Mouse (Mus musculus): Measurements from ENCODE around the gene Bfar.
"Not testable (repeated sequence)": the region's sequence is repeated elsewhere in the genome, so short reads cannot be mapped to it uniquely, and the experiment has no call there.

Gene Bfar

GRCm38 (mm10) chr16:13671685-13672385 is at the start of gene Bfar, which contains the start of gene 3110001I22Rik:
Bfar (plus strand) TSS chr16:13671858.
3110001I22Rik (plus strand) TSS chr16:13671929.
- peak; percentile 89 for DNase-seq (ENCODE audit: low read depth, low spot score)

- no peak for DNase-seq (ENCODE audit: low read depth, low spot score)
Measured at GRCm38 (mm10) chr16:13628345-13628744, 43.3 kb upstream of the Bfar start.

- not testable (repeated sequence) for DNase-seq (ENCODE audit: low read depth, low spot score)
Measured at GRCm38 (mm10) chr16:13638198-13638597, 33.5 kb upstream of the Bfar start.

GRCm38 (mm10) chr16:13639508-13639907 is 32.1 kb upstream of the Bfar start:
- no peak for DNase-seq (ENCODE audit: low read depth, low spot score)

- no peak for DNase-seq (ENCODE audit: low read depth, low spot score)
Measured at GRCm38 (mm10) chr16:13640064-13640463, 31.6 kb upstream of the Bfar start.

- DNase-seq (ENCODE audit: low read depth, low spot score), result no peak
Measured at GRCm38 (mm10) chr16:13644474-13644873, 27.2 kb upstream of the Bfar start.

- no peak for DNase-seq (ENCODE audit: low read depth, low spot score)
Measured at GRCm38 (mm10) chr16:13645930-13646329, 25.7 kb upstream of the Bfar start.

GRCm38 (mm10) chr16:13658886-13659285 is 12.8 kb upstream of the Bfar start:
- DNase-seq (ENCODE audit: low read depth, low spot score), result no peak

- no peak for DNase-seq (ENCODE audit: low read depth, low spot score)
Measured at GRCm38 (mm10) chr16:13660736-13661135, 10.9 kb upstream of the Bfar start.

GRCm38 (mm10) chr16:13667878-13668343 is 3.7 kb upstream of the Bfar start, which contains the start of gene Parn:
Parn (minus strand) TSS chr16:13668170.
- peak; percentile 79 for DNase-seq (ENCODE audit: low read depth, low spot score)

GRCm38 (mm10) chr16:13668402-13669108 is 3.1 kb upstream of the Bfar start:
- DNase-seq (ENCODE audit: low read depth, low spot score), result no peak

GRCm38 (mm10) chr16:13669282-13669681 is 2.4 kb upstream of the Bfar start:
- DNase-seq (ENCODE audit: low read depth, low spot score), result no peak

- not testable (repeated sequence) for DNase-seq (ENCODE audit: low read depth, low spot score)
Measured at GRCm38 (mm10) chr16:13670896-13671295, 762 bp upstream of the Bfar start.

- no peak for DNase-seq (ENCODE audit: low read depth, low spot score)
Measured at GRCm38 (mm10) chr16:13672386-13672898, 784 bp downstream of the Bfar start.

GRCm38 (mm10) chr16:13673114-13673513 is 1.5 kb downstream of the Bfar start:
- DNase-seq (ENCODE audit: low read depth, low spot score), result no peak

- DNase-seq (ENCODE audit: low read depth, low spot score), result no peak
Measured at GRCm38 (mm10) chr16:13674511-13674910, 2.9 kb downstream of the Bfar start.

- no peak for DNase-seq (ENCODE audit: low read depth, low spot score)
Measured at GRCm38 (mm10) chr16:13678601-13679319, 7.1 kb downstream of the Bfar start.

- DNase-seq (ENCODE audit: low read depth, low spot score), result no peak
Measured at GRCm38 (mm10) chr16:13698998-13699397, 27.3 kb downstream of the Bfar start.

GRCm38 (mm10) chr16:13702184-13702583 is 30.5 kb downstream of the Bfar start:
- DNase-seq (ENCODE audit: low read depth, low spot score), result no peak

GRCm38 (mm10) chr16:13704676-13705075 is 33.0 kb downstream of the Bfar start:
- no peak for DNase-seq (ENCODE audit: low read depth, low spot score)

GRCm38 (mm10) chr16:13714910-13715309 is 43.3 kb downstream of the Bfar start:
- no peak for DNase-seq (ENCODE audit: low read depth, low spot score)
